Mouse (Mus musculus): ENCODE measurements around the gene Slc35f5. TPM values are rescaled to one million over a fixed set of nuclear protein-coding genes. Genes with fewer than 3 reads are reported as not detected.
"Not testable (repeated sequence)": the region's sequence is repeated elsewhere in the genome, so short reads cannot be mapped to it uniquely, and the experiment has no call there.

The Slc35f5 gene
- total and polyA plus RNA-seq, 3 experiments = 5.8 to 7.0 TPM; not detected in 1

GRCm38 (mm10) chr1:125526666-125527004, 33.8 kb upstream of the Slc35f5 start:
- Histone ChIP-seq H3K9ac (ENCODE audit: control insufficient read depth, low read depth, low read length, poor library complexity, severe bottlenecking) (no peak overlapping the region), H3K4me1 (ENCODE audit: control insufficient read depth in 1 of 2, insufficient read depth in 2 of 2, low read length in 2 of 2) (0 out of 4 replicates have a peak, but pooled peaks cover 0 to 2% of the 10 kb centered on the region in 2 experiments), H3K36me3 (ENCODE audit: control insufficient read depth in 1 of 2, insufficient read depth in 2 of 2, low read length in 2 of 2) (no peaks in the 10 kb centered on the region), H3K9me3 (replicated peaks; ENCODE audit: insufficient read depth, low read length) (no peaks in the 10 kb centered on the region), H3K4me3 (ENCODE audit: control insufficient read depth in 1 of 2, insufficient read depth in 1 of 2, low read depth in 2 of 2, low read length in 2 of 2) (no peak overlapping the region), H3K27ac (ENCODE audit: control insufficient read depth, low read depth, low read length) (no peak overlapping the region), H3K27me3 (ENCODE audit: control insufficient read depth in 1 of 2, insufficient read depth in 2 of 2, low read length in 2 of 2) (no peaks in the 10 kb centered on the region), H3K79me2 (ENCODE audit: control insufficient read depth, insufficient read depth, low read length, poor library complexity) (no peaks in the 10 kb centered on the region)
- TF ChIP-seq MAFK (IDR thresholded peaks at IDR 0.05; ENCODE audit: borderline replicate concordance, low read depth, low read length) (no peak), BHLHE40 (IDR thresholded peaks at IDR 0.05; ENCODE audit: borderline replicate concordance, low read depth, low read length) (no peak), ZKSCAN1 (IDR thresholded peaks at IDR 0.05; ENCODE audit: low read depth, low read length) (no peak), TCF12 (IDR thresholded peaks at IDR 0.05; ENCODE audit: low read depth, low read length) (no peak), ZC3H11A (IDR thresholded peaks at IDR 0.05; ENCODE audit: low read depth, low read length) (no peak), ETS1 (IDR thresholded peaks at IDR 0.05; ENCODE audit: low read depth, low read length) (no peak), NELFE (IDR thresholded peaks at IDR 0.05; ENCODE audit: low read depth, low read length) (no peak), USF2 (IDR thresholded peaks at IDR 0.05; ENCODE audit: borderline replicate concordance in 1 of 2, insufficient read depth in 1 of 2, low read depth in 1 of 2, low read length in 2 of 2) (no peak)
- DNase-seq (ENCODE audit: low read depth, low spot score) = no peak

GRCm38 (mm10) chr1:125527364-125527763, 33.0 kb upstream of the Slc35f5 start:
- TF ChIP-seq KAT2A (conservative IDR thresholded peaks at IDR 0.05; ENCODE audit: low read depth, low read length) (no peak), ZNF384 (IDR thresholded peaks at IDR 0.05; ENCODE audit: low read depth, low read length) (no peak), MYB (IDR thresholded peaks at IDR 0.05; ENCODE audit: low read depth, low read length) (no peak), EP300 (IDR thresholded peaks at IDR 0.05; ENCODE audit: low read depth in 1 of 2, low read length in 2 of 2) (no peak), RCOR1 (IDR thresholded peaks at IDR 0.05; ENCODE audit: low read depth, low read length) (no peak), SIN3A (IDR thresholded peaks at IDR 0.05; ENCODE audit: low read length) (no peak), POLR2A (IDR thresholded peaks at IDR 0.05; ENCODE audit: control insufficient read depth in 1 of 2, insufficient read depth in 1 of 2, low read depth in 1 of 2, low read length in 2 of 2, poor library complexity in 1 of 2) (no peak), GABPA (IDR thresholded peaks at IDR 0.05; ENCODE audit: low read depth, low read length) (no peak), USF1 (IDR thresholded peaks at IDR 0.05; ENCODE audit: low read depth, low read length) (no peak), POLR2AphosphoS2 (IDR thresholded peaks at IDR 0.05; ENCODE audit: low read length) (no peak), MXI1 (IDR thresholded peaks at IDR 0.05; ENCODE audit: low read depth, low read length) (no peak), RAD21 (IDR thresholded peaks at IDR 0.05; ENCODE audit: low read depth, low read length) (no peak), MAFK (IDR thresholded peaks at IDR 0.05; ENCODE audit: borderline replicate concordance, low read depth, low read length) (no peak), CHD1 (IDR thresholded peaks at IDR 0.05; ENCODE audit: low read depth, low read length) (no peak)

GRCm38 (mm10) chr1:125533180-125533912, 27.0 kb upstream of the Slc35f5 start:
- not testable (repeated sequence) for H3K9ac ChIP-seq (ENCODE audit: control insufficient read depth, low read depth, low read length, poor library complexity, severe bottlenecking); H3K36me3 ChIP-seq (ENCODE audit: control insufficient read depth in 1 of 2, insufficient read depth in 2 of 2, low read length in 2 of 2); H3K27ac ChIP-seq (ENCODE audit: control insufficient read depth, low read depth, low read length); H3K27me3 ChIP-seq (ENCODE audit: control insufficient read depth in 1 of 2, insufficient read depth in 2 of 2, low read length in 2 of 2); H3K4me1 ChIP-seq (ENCODE audit: control insufficient read depth in 1 of 2, insufficient read depth in 2 of 2, low read length in 2 of 2); H3K4me3 ChIP-seq (ENCODE audit: control insufficient read depth in 1 of 2, insufficient read depth in 1 of 2, low read depth in 2 of 2, low read length in 2 of 2); H3K79me2 ChIP-seq (ENCODE audit: control insufficient read depth, insufficient read depth, low read length, poor library complexity); H3K9me3 ChIP-seq (replicated peaks; ENCODE audit: insufficient read depth, low read length); DNase-seq (ENCODE audit: low read depth, low spot score)

More at GRCm38 (mm10) chr1:125527364-125527763, 33.0 kb upstream of the Slc35f5 start:
- Histone ChIP-seq H3K36me3 (ENCODE audit: control insufficient read depth in 1 of 2, insufficient read depth in 2 of 2, low read length in 2 of 2) (no peaks in the 10 kb centered on the region), H3K27me3 (ENCODE audit: control insufficient read depth in 1 of 2, insufficient read depth in 2 of 2, low read length in 2 of 2) (peaks cover 0 to 1% of the 10 kb centered on the region in 2 experiments; a peak in 1 of 4 replicates), H3K79me2 (ENCODE audit: control insufficient read depth, insufficient read depth, low read length, poor library complexity) (no peaks in the 10 kb centered on the region), H3K9me3 (replicated peaks; ENCODE audit: insufficient read depth, low read length) (no peaks in the 10 kb centered on the region), H3K9ac (ENCODE audit: control insufficient read depth, low read depth, low read length, poor library complexity, severe bottlenecking) (no peak overlapping the region), H3K27ac (ENCODE audit: control insufficient read depth, low read depth, low read length) (no peak overlapping the region), H3K4me1 (ENCODE audit: control insufficient read depth in 1 of 2, insufficient read depth in 2 of 2, low read length in 2 of 2) (0 out of 4 replicates have a peak, but pooled peaks cover 0 to 2% of the 10 kb centered on the region in 2 experiments), H3K4me3 (ENCODE audit: control insufficient read depth in 1 of 2, insufficient read depth in 1 of 2, low read depth in 2 of 2, low read length in 2 of 2) (no peak overlapping the region)
- DNase-seq (ENCODE audit: low read depth, low spot score) = no peak
